Mouse (Mus musculus) monocyte, adult 5-6 weeks (primary cell): ENCODE results near the gene Ces2c. TPM values are rescaled to one million over a fixed set of nuclear protein-coding genes. Genes with fewer than 3 reads are reported as not detected.

ENCODE experiments used
- total RNA-seq: library from RNA; stranded (forward); fragments of 200-1000, 200-491, 200-594 nt; gene quantifications from 3 replicates; pipeline ENCODE4 v1.2.3, GENCODE M21; 2017

Ces2c gene
- total RNA-seq, 1 experiment from 2014 or later = not detected

Other genes starting within 250 kb of the Ces2c start
- not detected in 3 replicates for gene Cdh16, start 222.7 kb upstream of the Ces2c start, total RNA-seq
- 12.6 to 19.0 TPM (median 14.8 TPM) in 3 replicates for gene Rrad, start 215.7 kb upstream of the Ces2c start, total RNA-seq
- gene Ciao2b, start 205.1 kb upstream of the Ces2c start, total RNA-seq = 20.6 to 41.4 TPM (median 36.8 TPM) in 3 replicates
- gene Ces2a, start 113.1 kb upstream of the Ces2c start, total RNA-seq = not detected in 3 replicates
- gene Ces2b, start 15.5 kb upstream of the Ces2c start, total RNA-seq = not detected in 3 replicates
- gene Ces2e, start 79.2 kb downstream of the Ces2c start, total RNA-seq = not detected in 3 replicates
- not detected in 3 replicates for gene Ces2f, start 100.3 kb downstream of the Ces2c start, total RNA-seq
- not detected in 3 replicates for gene Ces2g, start 114.7 kb downstream of the Ces2c start, total RNA-seq
- not detected in 3 replicates for gene Ces2h, start 153.8 kb downstream of the Ces2c start, total RNA-seq
- not detected in 3 replicates for gene Ces3a, start 201.5 kb downstream of the Ces2c start, total RNA-seq
- not detected in 3 replicates for gene Ces3b, start 236.7 kb downstream of the Ces2c start, total RNA-seq